ENCODE assay signal across 14 mouse cellular contexts in the genomic region with DNA sequence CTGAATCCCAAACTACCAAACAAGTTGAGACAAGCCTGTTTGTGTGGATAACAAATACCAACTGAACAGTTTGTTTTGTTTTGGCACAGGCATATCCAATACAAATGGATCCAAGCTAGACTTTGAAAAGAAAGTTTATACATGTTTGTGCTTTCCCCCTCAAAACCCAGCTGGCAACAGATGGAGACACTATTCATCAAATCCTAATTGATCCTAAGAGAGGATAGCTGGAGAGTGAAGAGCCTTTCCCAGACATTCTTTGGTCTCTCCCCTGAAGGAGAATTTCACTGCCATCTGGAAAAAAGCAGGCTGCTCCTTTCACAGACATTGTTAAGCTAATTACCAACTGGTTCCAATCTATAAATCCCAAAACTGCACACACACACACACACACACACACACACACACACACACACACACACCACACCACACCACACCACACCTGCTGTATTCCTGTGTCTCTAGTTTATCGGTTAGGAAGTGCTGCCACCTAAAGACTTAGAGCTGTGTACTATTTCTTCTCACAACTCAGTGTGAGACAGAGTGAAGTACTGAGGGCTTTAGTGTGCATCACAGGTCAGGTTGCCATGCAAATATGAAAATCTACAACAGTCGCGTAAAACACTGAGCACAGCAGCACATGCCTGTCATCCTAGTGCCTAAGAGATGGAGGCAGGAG.
DNase-seq lines count a peak whose midpoint lies in the region; ATAC-seq lines count a peak whose summit lies in the region.
"Had no signal": no experiment of that assay in that cellular context is flagged by ENCODE, and none has a peak within 500 bp of the region (broad histone marks: within the 10 kb centered on the region; RNA-seq: fewer than 3 reads in every experiment).

No protein-coding gene starts in this region.

- H3K4me2 ChIP-seq in embryonic facial prominence, embryonic 14.5 days (ENCODE audit: low read depth, low read length), result no peak overlapping the region
- no peak overlapping the region for H3K4me2 ChIP-seq in midbrain, embryonic 12.5 days (replicated peaks)
- H3K4me2 ChIP-seq: embryonic facial prominence, embryonic 13.5 days had no signal

- H3K27me3 ChIP-seq in embryonic facial prominence, embryonic 14.5 days (replicated peaks; ENCODE audit: control insufficient read depth, insufficient read depth, low read length), result no peaks in the 10 kb centered on the region
- no peaks in the 10 kb centered on the region for H3K27me3 ChIP-seq in embryonic facial prominence, embryonic 10.5 days (replicated peaks; ENCODE audit: low read depth, poor library complexity, severe bottlenecking)
- no peaks in the 10 kb centered on the region for H3K27me3 ChIP-seq in midbrain, embryonic 12.5 days
- H3K27me3 ChIP-seq: embryonic facial prominence, embryonic 13.5 days had no signal

- no peaks in the 10 kb centered on the region for H3K9me3 ChIP-seq in embryonic facial prominence, embryonic 14.5 days (ENCODE audit: control insufficient read depth, low read length)
- H3K9me3 ChIP-seq in embryonic facial prominence, embryonic 10.5 days, result no peaks in the 10 kb centered on the region
- H3K9me3 ChIP-seq in midbrain, embryonic 12.5 days, result no peaks in the 10 kb centered on the region
- H3K9me3 ChIP-seq: embryonic facial prominence, embryonic 13.5 days; G1E had no signal

- H3K27ac ChIP-seq in embryonic facial prominence, embryonic 14.5 days (replicated peaks; ENCODE audit: low read depth, low read length), result no peak overlapping the region
- no peak overlapping the region for H3K27ac ChIP-seq in embryonic facial prominence, embryonic 10.5 days (replicated peaks)
- H3K27ac ChIP-seq in midbrain, embryonic 12.5 days (replicated peaks), result no peak overlapping the region
- H3K27ac ChIP-seq: embryonic facial prominence, embryonic 13.5 days; gastrocnemius, adult 2 months had no signal

- H3K4me1 ChIP-seq in embryonic facial prominence, embryonic 14.5 days (ENCODE audit: control insufficient read depth, insufficient read depth, low read length), result no peaks in the 10 kb centered on the region
- no peaks in the 10 kb centered on the region for H3K4me1 ChIP-seq in embryonic facial prominence, embryonic 10.5 days
- H3K4me1 ChIP-seq in midbrain, embryonic 12.5 days, result no peaks in the 10 kb centered on the region

- peak; percentile 72 for ATAC-seq in embryonic facial prominence, embryonic 14.5 days (ENCODE audit: low read depth)
- ATAC-seq in midbrain, embryonic 12.5 days (ENCODE audit: low FRiP score, low read depth), result peak; percentile 56
- ATAC-seq: intestine, embryonic 16.5 days had no signal

- H3K4me3 ChIP-seq in embryonic facial prominence, embryonic 14.5 days (ENCODE audit: low read depth, low read length), result no peak overlapping the region
- H3K4me3 ChIP-seq in embryonic facial prominence, embryonic 10.5 days, result no peak overlapping the region
- H3K4me3 ChIP-seq in midbrain, embryonic 12.5 days, result no peak overlapping the region
- H3K4me3 ChIP-seq: embryonic facial prominence, embryonic 13.5 days; gastrocnemius, adult 2 months had no signal

- 51% methylated on average over 3 of the region's 3 CpGs for WGBS in embryonic facial prominence, embryonic 14.5 days
- WGBS in embryonic facial prominence, embryonic 10.5 days, result 87% methylated on average over 3 of the region's 3 CpGs
- WGBS in midbrain, embryonic 12.5 days, result 88% methylated on average over 3 of the region's 3 CpGs

- no peak overlapping the region for H3K9ac ChIP-seq in embryonic facial prominence, embryonic 14.5 days (ENCODE audit: low read depth, low read length)
- no peak overlapping the region for H3K9ac ChIP-seq in midbrain, embryonic 12.5 days (replicated peaks)
- H3K9ac ChIP-seq: embryonic facial prominence, embryonic 13.5 days had no signal

- DNase-seq in embryonic facial prominence, embryonic 14.5 days (ENCODE audit: low spot score), result peak; percentile 41
- DNase-seq in embryonic facial prominence, embryonic 10.5 days (ENCODE audit: low spot score), result no peak
- DNase-seq in right cerebral cortex, postnatal 25 days, result peak; percentile 4
- DNase-seq in right cerebral cortex, postnatal 14 days, result no peak
- DNase-seq in heart, adult 8-10 months (ENCODE audit: low spot score), result no peak
- no peak for DNase-seq in adrenal gland, adult 8-10 months
- no peak for DNase-seq in kidney, postnatal 25 days
- DNase-seq: cerebellum, adult 18-20 months; gastrocnemius, adult 2 months; liver had no signal

- no peaks in the 10 kb centered on the region for H3K36me3 ChIP-seq in embryonic facial prominence, embryonic 14.5 days (ENCODE audit: control insufficient read depth, insufficient read depth, low read length)
- no peaks in the 10 kb centered on the region for H3K36me3 ChIP-seq in embryonic facial prominence, embryonic 10.5 days (replicated peaks)
- H3K36me3 ChIP-seq in midbrain, embryonic 12.5 days, result no peaks in the 10 kb centered on the region
- H3K36me3 ChIP-seq: embryonic facial prominence, embryonic 13.5 days; G1E had no signal

Comparison
In these comparisons a context has a peak if more than half of its experiments do, and no peak if none do; other contexts are left out.
1. DNase-seq: peak in embryonic facial prominence, embryonic 14.5 days (single experiment) and right cerebral cortex, postnatal 25 days (single experiment); none in embryonic facial prominence, embryonic 10.5 days (single experiment), right cerebral cortex, postnatal 14 days (single experiment), heart, adult 8-10 months (single experiment), adrenal gland, adult 8-10 months (single experiment) and kidney, postnatal 25 days (0 of 2).